Mouse (Mus musculus): ENCODE results near the gene Arhgap30. TPM values are rescaled to one million over a fixed set of nuclear protein-coding genes. Genes with fewer than 3 reads are reported as not detected.

Gene Arhgap30
- total and polyA plus RNA-seq, 2 experiments from 2014 or later: 0.65 to 0.81 TPM

- H3K4me2 ChIP-seq (ENCODE audit: low read depth): no peak overlapping the region
- DNase-seq: no peak
- 25% methylated on average over 5 of the region's 5 CpGs for WGBS
Observed at GRCm38 (mm10) chr1:171459791-171460190, 71.0 kb downstream of the Arhgap30 start.

More at GRCm38 (mm10) chr1:171459791-171460190, 71.0 kb downstream of the Arhgap30 start:
- Histone ChIP-seq H3K27ac (ENCODE audit: low read depth, low read length) (no peak overlapping the region), H3K27me3 (ENCODE audit: insufficient read depth, low read length) (no peaks in the 10 kb centered on the region), H3K4me1 (ENCODE audit: insufficient read depth) (no peaks in the 10 kb centered on the region), H3K4me3 (ENCODE audit: low read depth, low read length) (no peak overlapping the region), H3K36me3 (ENCODE audit: insufficient read depth) (no peaks in the 10 kb centered on the region), H3K9me3 (ENCODE audit: low read length) (no peaks in the 10 kb centered on the region), H3K9ac (no peak overlapping the region)
- no peak for ATAC-seq
- no peak for TF ChIP-seq CTCF (IDR thresholded peaks at IDR 0.05; ENCODE audit: low read depth)

Other genes with a start within 250 kb of the Arhgap30 start
- 195 and 197 TPM in 2 replicates for gene Sdhc, start 238.4 kb upstream of the Arhgap30 start, total RNA-seq (2014; rRNA removed)
- gene Sdhc, start 238.4 kb upstream of the Arhgap30 start, polyA plus RNA-seq (2015; fragmentation: Nextera tagmentation; extraction: Ambion mirVana): 285 and 302 TPM in 2 replicates
- 0.38 TPM in 1 of 2 replicates, not detected in the other for gene Mpz, start 238.2 kb upstream of the Arhgap30 start, total RNA-seq (2014; rRNA removed)
- gene Mpz, start 238.2 kb upstream of the Arhgap30 start, polyA plus RNA-seq (2015; fragmentation: Nextera tagmentation; extraction: Ambion mirVana): 0.30 and 0.67 TPM in 2 replicates
- gene Pcp4l1, start 192.7 kb upstream of the Arhgap30 start, total RNA-seq (2014; rRNA removed): 12.3 and 16.2 TPM in 2 replicates
- gene Pcp4l1, start 192.7 kb upstream of the Arhgap30 start, polyA plus RNA-seq (2015; fragmentation: Nextera tagmentation; extraction: Ambion mirVana): 31.4 and 33.4 TPM in 2 replicates
- gene Nr1i3, start 175.0 kb upstream of the Arhgap30 start, total RNA-seq (2014; rRNA removed): not detected in 2 replicates
- gene Nr1i3, start 175.0 kb upstream of the Arhgap30 start, polyA plus RNA-seq (2015; fragmentation: Nextera tagmentation; extraction: Ambion mirVana): 0.16 and 0.19 TPM in 2 replicates
- gene Tomm40l, start 166.4 kb upstream of the Arhgap30 start, total RNA-seq (2014; rRNA removed): 46.5 and 62.7 TPM in 2 replicates
- 39.8 and 41.7 TPM in 2 replicates for gene Tomm40l, start 166.4 kb upstream of the Arhgap30 start, polyA plus RNA-seq (2015; fragmentation: Nextera tagmentation; extraction: Ambion mirVana)
- 0.92 and 2.0 TPM in 2 replicates for gene Apoa2, start 163.9 kb upstream of the Arhgap30 start, total RNA-seq (2014; rRNA removed)
- 2.7 and 4.0 TPM in 2 replicates for gene Apoa2, start 163.9 kb upstream of the Arhgap30 start, polyA plus RNA-seq (2015; fragmentation: Nextera tagmentation; extraction: Ambion mirVana)
- gene Fcer1g, start 154.6 kb upstream of the Arhgap30 start, total RNA-seq (2014; rRNA removed): 7.6 and 11.2 TPM in 2 replicates
- 33.2 and 37.9 TPM in 2 replicates for gene Fcer1g, start 154.6 kb upstream of the Arhgap30 start, polyA plus RNA-seq (2015; fragmentation: Nextera tagmentation; extraction: Ambion mirVana)
- gene Adamts4, start 138.5 kb upstream of the Arhgap30 start, total RNA-seq (2014; rRNA removed): 4.5 and 5.9 TPM in 2 replicates
- 2.6 and 5.6 TPM in 2 replicates for gene Adamts4, start 138.5 kb upstream of the Arhgap30 start, polyA plus RNA-seq (2015; fragmentation: Nextera tagmentation; extraction: Ambion mirVana)
- 203 and 270 TPM in 2 replicates for gene Ndufs2, start 137.6 kb upstream of the Arhgap30 start, total RNA-seq (2014; rRNA removed)
- gene Ndufs2, start 137.6 kb upstream of the Arhgap30 start, polyA plus RNA-seq (2015; fragmentation: Nextera tagmentation; extraction: Ambion mirVana): 219 and 243 TPM in 2 replicates
- gene B4galt3, start 118.6 kb upstream of the Arhgap30 start, total RNA-seq (2014; rRNA removed): 75.1 and 99.3 TPM in 2 replicates
- gene B4galt3, start 118.6 kb upstream of the Arhgap30 start, polyA plus RNA-seq (2015; fragmentation: Nextera tagmentation; extraction: Ambion mirVana): 104 and 115 TPM in 2 replicates
- 26.6 and 30.6 TPM in 2 replicates for gene Ppox, start 107.8 kb upstream of the Arhgap30 start, total RNA-seq (2014; rRNA removed)
- 21.1 and 23.3 TPM in 2 replicates for gene Ppox, start 107.8 kb upstream of the Arhgap30 start, polyA plus RNA-seq (2015; fragmentation: Nextera tagmentation; extraction: Ambion mirVana)
- 56.8 and 66.5 TPM in 2 replicates for gene Usp21, start 101.0 kb upstream of the Arhgap30 start, total RNA-seq (2014; rRNA removed)
- 66.4 and 80.4 TPM in 2 replicates for gene Usp21, start 101.0 kb upstream of the Arhgap30 start, polyA plus RNA-seq (2015; fragmentation: Nextera tagmentation; extraction: Ambion mirVana)
- gene Ufc1, start 93.9 kb upstream of the Arhgap30 start, total RNA-seq (2014; rRNA removed): 96.6 and 123 TPM in 2 replicates
- gene Ufc1, start 93.9 kb upstream of the Arhgap30 start, polyA plus RNA-seq (2015; fragmentation: Nextera tagmentation; extraction: Ambion mirVana): 133 and 150 TPM in 2 replicates
- gene Dedd, start 59.8 kb upstream of the Arhgap30 start, total RNA-seq (2014; rRNA removed): 22.5 and 31.1 TPM in 2 replicates
- gene Dedd, start 59.8 kb upstream of the Arhgap30 start, polyA plus RNA-seq (2015; fragmentation: Nextera tagmentation; extraction: Ambion mirVana): 42.2 and 44.6 TPM in 2 replicates
- gene Nit1, start 43.3 kb upstream of the Arhgap30 start, total RNA-seq (2014; rRNA removed): 44.9 and 47.6 TPM in 2 replicates
- gene Nit1, start 43.3 kb upstream of the Arhgap30 start, polyA plus RNA-seq (2015; fragmentation: Nextera tagmentation; extraction: Ambion mirVana): 42.1 and 48.1 TPM in 2 replicates
- 18.2 and 27.0 TPM in 2 replicates for gene Pfdn2, start 43.3 kb upstream of the Arhgap30 start, total RNA-seq (2014; rRNA removed)
- gene Pfdn2, start 43.3 kb upstream of the Arhgap30 start, polyA plus RNA-seq (2015; fragmentation: Nextera tagmentation; extraction: Ambion mirVana): 143 and 146 TPM in 2 replicates
- gene Klhdc9, start 28.2 kb upstream of the Arhgap30 start, total RNA-seq (2014; rRNA removed): 4.3 and 5.0 TPM in 2 replicates
- 5.1 and 6.9 TPM in 2 replicates for gene Klhdc9, start 28.2 kb upstream of the Arhgap30 start, polyA plus RNA-seq (2015; fragmentation: Nextera tagmentation; extraction: Ambion mirVana)
- 1.0 and 2.0 TPM in 2 replicates for gene Nectin4, start 18.9 kb upstream of the Arhgap30 start, total RNA-seq (2014; rRNA removed)
- 1.3 and 1.8 TPM in 2 replicates for gene Nectin4, start 18.9 kb upstream of the Arhgap30 start, polyA plus RNA-seq (2015; fragmentation: Nextera tagmentation; extraction: Ambion mirVana)
- 168 and 183 TPM in 2 replicates for gene Usf1, start 22.4 kb downstream of the Arhgap30 start, total RNA-seq (2014; rRNA removed)
- gene Usf1, start 22.4 kb downstream of the Arhgap30 start, polyA plus RNA-seq (2015; fragmentation: Nextera tagmentation; extraction: Ambion mirVana): 198 and 200 TPM in 2 replicates
- gene Tstd1, start 29.9 kb downstream of the Arhgap30 start, total RNA-seq (2014; rRNA removed): 1.3 and 2.0 TPM in 2 replicates
- gene Tstd1, start 29.9 kb downstream of the Arhgap30 start, polyA plus RNA-seq (2015; fragmentation: Nextera tagmentation; extraction: Ambion mirVana): 1.9 and 3.1 TPM in 2 replicates
- 3.6 and 6.2 TPM in 2 replicates for gene F11r, start 48.6 kb downstream of the Arhgap30 start, total RNA-seq (2014; rRNA removed)
- gene F11r, start 48.6 kb downstream of the Arhgap30 start, polyA plus RNA-seq (2015; fragmentation: Nextera tagmentation; extraction: Ambion mirVana): 4.6 and 7.8 TPM in 2 replicates
- 12.2 and 13.4 TPM in 2 replicates for gene Alyref2, start 114.5 kb downstream of the Arhgap30 start, total RNA-seq (2014; rRNA removed)
- gene Alyref2, start 114.5 kb downstream of the Arhgap30 start, polyA plus RNA-seq (2015; fragmentation: Nextera tagmentation; extraction: Ambion mirVana): 17.5 and 20.8 TPM in 2 replicates
- gene Itln1, start 146.3 kb downstream of the Arhgap30 start, total RNA-seq (2014; rRNA removed): not detected in 2 replicates
- not detected in 2 replicates for gene Itln1, start 146.3 kb downstream of the Arhgap30 start, polyA plus RNA-seq (2015; fragmentation: Nextera tagmentation; extraction: Ambion mirVana)
- gene Cd244a, start 170.2 kb downstream of the Arhgap30 start, total RNA-seq (2014; rRNA removed): not detected in 2 replicates
- not detected in 2 replicates for gene Cd244a, start 170.2 kb downstream of the Arhgap30 start, polyA plus RNA-seq (2015; fragmentation: Nextera tagmentation; extraction: Ambion mirVana)
- gene Ly9, start 218.5 kb downstream of the Arhgap30 start, total RNA-seq (2014; rRNA removed): 0.46 TPM in 1 of 2 replicates, not detected in the other
- gene Ly9, start 218.5 kb downstream of the Arhgap30 start, polyA plus RNA-seq (2015; fragmentation: Nextera tagmentation; extraction: Ambion mirVana): 0.10 and 0.20 TPM in 2 replicates